Mouse (Mus musculus) liver, embryonic 14.5 days (tissue): ENCODE measurements around the gene Aak1. TPM values are rescaled to one million over a fixed set of nuclear protein-coding genes. Genes with fewer than 3 reads are reported as not detected.

Experiments
- ATAC-seq: fragments of 200-750 bp; cut with Nextera tagmentation; 2 replicates; pipeline ENCODE4 v1.8.0; 2017; ENCODE audit warnings: moderate number of reproducible peaks, mild to moderate bottlenecking, moderate library complexity; ENCODE audit not compliant: insufficient read depth
- DNase-seq, 3 experiments: peaks; one replicate each; pipeline ENCODE4 v3.0.0-alpha.2; 2012 to 2013; ENCODE audit warnings: low read depth in 3 of 3, low spot score in 3 of 3
- H3K27ac ChIP-seq: fragments of 300-500 bp; sonication (generic); 2 replicates; pipeline ENCODE4 v1.5.1; 2014; ENCODE audit warnings: moderate library complexity, mild to moderate bottlenecking, control low read depth, inconsistent platforms
- H3K27me3 ChIP-seq: fragments of 300-500 bp; sonication (generic); 2 replicates; pipeline ENCODE4 v1.6.1; 2014; ENCODE audit warnings: mild to moderate bottlenecking, low read length, moderate library complexity; ENCODE audit not compliant: control insufficient read depth, insufficient read depth
- H3K36me3 ChIP-seq: fragments of 300-500 bp; sonication (generic); replicated peaks from 2 replicates; pipeline ENCODE4 v1.6.1; 2014; ENCODE audit warnings: low read depth; ENCODE audit not compliant: control insufficient read depth, insufficient read depth
- H3K4me1 ChIP-seq, 2 experiments: fragments of 200-500 bp in 1 of 2; fragments of 300-500 bp in 1 of 2; sonication (generic) in 1 of 2; replicated peaks; 2 replicates each; pipeline ENCODE4 v1.6.1; 2012 to 2014; ENCODE audit warnings: antibody characterized with exemption in 1 of 2, inconsistent platforms in 1 of 2, low read length in 1 of 2; ENCODE audit not compliant: control insufficient read depth in 2 of 2, insufficient read depth in 2 of 2
- H3K4me2 ChIP-seq: fragments of 300-500 bp; sonication (generic); 2 replicates; pipeline ENCODE4 v1.6.1; 2014; ENCODE audit warnings: low read depth, mild to moderate bottlenecking, control low read depth, moderate library complexity
- H3K4me3 ChIP-seq, 2 experiments: fragments of 200-500 bp in 1 of 2; fragments of 300-500 bp in 1 of 2; sonication (generic) in 1 of 2; 2 replicates each; pipeline ENCODE4 v1.5.1; 2012 to 2014; ENCODE audit warnings: low read depth in 2 of 2, low read length in 2 of 2, mild to moderate bottlenecking in 2 of 2, control low read depth in 1 of 2, inconsistent platforms in 1 of 2, moderate library complexity in 1 of 2; ENCODE audit not compliant: insufficient read depth in 1 of 2
- H3K9ac ChIP-seq: fragments of 300-500 bp; sonication (generic); replicated peaks from 2 replicates; pipeline ENCODE4 v1.6.1; 2014; ENCODE audit warnings: mild to moderate bottlenecking, control low read depth, moderate library complexity
- H3K9me3 ChIP-seq: fragments of 300-500 bp; sonication (generic); 2 replicates; pipeline ENCODE4 v1.6.1; 2016; ENCODE audit warnings: low read length, mixed read lengths; ENCODE audit not compliant: control insufficient read depth
- CTCF ChIP-seq: IDR thresholded peaks from 2 replicates; pipeline ENCODE4 v1.5.1; 2016; ENCODE audit warnings: antibody characterized with exemption, low read depth, control low read depth
- EP300 ChIP-seq: IDR thresholded peaks from 2 replicates; pipeline ENCODE4 v1.6.1; 2016; ENCODE audit warnings: antibody characterized with exemption, low read depth
- WGBS: fragments of 180-500 bp; shearing (Covaris S2); extraction: QIAGEN DNeasy Blood & Tissue Kit; methylation state at CpG from one replicate; pipeline ENCODE4 v1.1.7; 2014; ENCODE audit not compliant: insufficient replicate concordance; 5-methylcytosine and 5-hydroxymethylcytosine counted together
- polyA plus RNA-seq, 2 experiments: library from polyadenylated mRNA; depleted of rRNA in 1 of 2; stranded (reverse) in 1 of 2; unstranded in 1 of 2; fragments of >200 nt; fragmentation: Nextera tagmentation in 1 of 2; extraction: Ambion mirVana in 1 of 2; gene quantifications; 2 replicates each; pipeline versions ENCODE4 v1.2.1 to v1.2.3; 2012 to 2014

Gene Aak1
- polyA plus RNA-seq, 2 experiments = 2.4 to 4.2 TPM

DNA sequence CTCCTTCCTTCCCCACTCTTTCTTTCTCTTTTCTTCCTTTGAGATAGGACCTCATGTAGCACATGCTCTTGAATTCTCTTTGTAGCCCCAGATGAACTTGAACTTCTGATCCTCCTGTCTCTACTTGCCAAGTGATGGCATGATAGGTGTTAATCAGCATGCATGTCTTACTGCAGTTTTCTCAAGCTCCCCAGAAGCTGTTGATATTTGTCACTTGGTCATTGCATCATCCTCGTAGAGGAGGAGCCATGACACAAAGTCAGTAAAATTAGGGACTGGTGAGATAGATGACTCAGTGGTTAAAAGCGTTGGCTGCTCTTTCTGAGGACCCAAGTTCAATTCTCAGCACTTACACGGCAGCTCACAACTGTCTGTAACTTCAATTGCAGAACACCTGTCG lies 36.4 kb upstream of the Aak1 start:
- Histone ChIP-seq H3K27ac (no peak overlapping the region), H3K9ac (no peak overlapping the region), H3K4me3 (no peak overlapping the region), H3K36me3 (no peaks in the 10 kb centered on the region), H3K4me1 (no peaks in the 10 kb centered on the region), H3K4me2 (no peak overlapping the region), H3K9me3 (no peaks in the 10 kb centered on the region), H3K27me3 (no peaks in the 10 kb centered on the region)
- TF ChIP-seq CTCF (no peak), EP300 (no peak)
- 32% methylated on average over 4 of the region's 4 CpGs for WGBS
- ATAC-seq = no peak
- DNase-seq = no peak

DNA sequence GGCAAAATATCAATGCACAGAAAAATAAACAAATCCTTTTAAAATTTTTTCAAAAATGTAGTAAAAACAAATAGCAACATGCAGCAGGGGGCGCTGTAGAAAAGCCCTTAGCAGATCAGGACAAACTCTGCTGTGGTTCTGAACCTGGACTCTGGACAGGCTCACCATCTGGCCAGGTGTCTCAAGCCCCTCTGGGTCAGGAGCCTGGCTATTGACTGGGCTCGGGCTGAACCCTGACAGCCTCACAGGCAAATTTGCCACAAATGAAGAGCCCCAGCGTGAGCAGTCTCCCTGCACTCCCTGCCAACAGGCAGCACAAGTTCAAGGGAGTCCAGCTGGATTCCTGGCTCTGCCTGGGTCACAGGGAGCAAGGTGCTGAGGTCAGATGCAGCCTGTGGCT lies 36.0 kb upstream of the Aak1 start:
- 18% methylated on average over 3 of the region's 3 CpGs for WGBS
- no peak overlapping the region for H3K4me3 ChIP-seq
- no peaks in the 10 kb centered on the region for H3K9me3 ChIP-seq
- ATAC-seq (no peak), DNase-seq (peak in 1 of 3 experiments; percentile 18)
- H3K4me1 ChIP-seq = no peaks in the 10 kb centered on the region
- no peaks in the 10 kb centered on the region for H3K36me3 ChIP-seq
- H3K27me3 ChIP-seq = no peaks in the 10 kb centered on the region
- H3K27ac ChIP-seq = no peak overlapping the region
- TF ChIP-seq CTCF (peak; percentile 67), EP300 (no peak)
- H3K4me2 ChIP-seq = no peak overlapping the region
- no peak overlapping the region for H3K9ac ChIP-seq

DNA sequence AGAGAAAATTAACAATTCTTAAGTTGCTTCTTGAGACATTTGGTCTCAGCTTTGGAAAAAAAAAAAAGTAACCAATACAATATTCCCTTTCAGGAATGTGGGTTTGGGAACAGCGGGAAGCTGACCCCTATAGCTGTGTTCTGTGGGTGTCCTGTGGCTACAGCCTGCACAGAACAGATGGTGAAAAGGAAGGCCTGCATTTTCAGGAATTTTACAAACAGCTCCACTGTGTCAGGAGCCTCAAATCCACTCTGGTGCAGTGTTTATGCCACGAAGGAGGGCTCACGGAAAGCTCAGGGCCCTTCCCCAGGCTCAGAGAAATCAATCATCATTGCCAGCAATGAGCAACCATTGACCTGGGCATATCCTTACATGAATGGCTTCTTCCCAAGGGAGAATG lies 34.4 kb upstream of the Aak1 start:
- Histone ChIP-seq H3K4me2 (no peak overlapping the region), H3K36me3 (no peaks in the 10 kb centered on the region), H3K4me1 (no peaks in the 10 kb centered on the region), H3K9ac (no peak overlapping the region), H3K9me3 (no peaks in the 10 kb centered on the region), H3K4me3 (no peak overlapping the region), H3K27ac (no peak overlapping the region), H3K27me3 (no peaks in the 10 kb centered on the region)
- ATAC-seq = no peak
- no peak for TF ChIP-seq EP300
- TF ChIP-seq CTCF = no peak
- WGBS = 64% methylated on average over 3 of the region's 3 CpGs
- DNase-seq = no peak

DNA sequence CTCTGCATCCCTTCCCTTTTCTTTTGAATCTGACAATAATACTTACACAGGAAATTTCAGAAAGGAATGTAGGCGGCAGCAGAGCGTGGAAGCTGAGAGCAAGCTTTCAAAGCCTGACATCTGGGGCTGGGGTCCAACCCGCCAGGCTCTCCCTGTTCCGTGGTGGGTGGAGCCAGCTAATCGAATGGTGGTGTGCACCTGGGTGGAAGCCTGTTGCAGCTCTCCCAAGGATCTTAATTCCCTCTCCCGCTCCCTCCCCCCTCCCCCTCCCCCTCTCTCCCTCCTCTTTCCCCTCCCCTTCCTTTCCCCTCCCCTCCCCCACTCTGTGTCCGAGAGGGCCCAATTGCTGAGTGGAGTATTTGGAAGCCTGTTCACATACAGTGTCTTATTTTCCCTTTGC lies 33.9 kb upstream of the Aak1 start:
- H3K9me3 ChIP-seq = no peaks in the 10 kb centered on the region
- no peak overlapping the region for H3K4me2 ChIP-seq
- no peak for TF ChIP-seq CTCF
- TF ChIP-seq EP300 = no peak
- 35% methylated on average over 7 of the region's 7 CpGs for WGBS
- H3K4me1 ChIP-seq = no peaks in the 10 kb centered on the region
- ATAC-seq (no peak), DNase-seq (no peak)
- H3K4me3 ChIP-seq = no peak overlapping the region
- no peaks in the 10 kb centered on the region for H3K27me3 ChIP-seq
- H3K9ac ChIP-seq = no peak overlapping the region
- H3K36me3 ChIP-seq = no peaks in the 10 kb centered on the region
- H3K27ac ChIP-seq = no peak overlapping the region

DNA sequence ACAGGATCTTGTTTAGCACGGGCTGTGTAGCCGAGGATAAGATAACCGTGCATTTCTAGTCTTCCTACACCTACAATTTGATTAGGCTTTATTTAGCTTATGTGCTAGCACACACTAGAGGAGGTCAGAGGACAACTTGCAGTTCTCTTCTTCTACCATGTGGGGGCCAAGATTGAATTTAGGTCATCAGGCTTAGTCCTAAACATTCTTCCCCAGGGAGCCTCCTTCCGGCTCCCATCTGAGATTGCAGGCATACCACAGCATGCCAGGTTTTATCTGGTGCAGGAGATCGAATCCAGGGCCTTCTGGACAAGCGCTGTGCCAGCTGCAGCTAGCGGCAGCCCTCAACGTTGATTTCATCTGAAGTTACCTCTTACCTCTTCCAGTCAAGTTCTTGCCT lies 32.7 kb upstream of the Aak1 start:
- no peak for ATAC-seq
- Histone ChIP-seq H3K4me1 (no peaks in the 10 kb centered on the region), H3K27me3 (no peaks in the 10 kb centered on the region; the same call in 1 of the 2 replicates), H3K36me3 (no peaks in the 10 kb centered on the region), H3K9ac (no peak overlapping the region), H3K9me3 (no peaks in the 10 kb centered on the region), H3K4me3 (no peak overlapping the region), H3K4me2 (no peak overlapping the region), H3K27ac (no peak overlapping the region)
- no peak for DNase-seq
- TF ChIP-seq EP300 = no peak
- TF ChIP-seq CTCF = peak; percentile 56
- WGBS = 11% methylated on average over 8 of the region's 8 CpGs

DNA sequence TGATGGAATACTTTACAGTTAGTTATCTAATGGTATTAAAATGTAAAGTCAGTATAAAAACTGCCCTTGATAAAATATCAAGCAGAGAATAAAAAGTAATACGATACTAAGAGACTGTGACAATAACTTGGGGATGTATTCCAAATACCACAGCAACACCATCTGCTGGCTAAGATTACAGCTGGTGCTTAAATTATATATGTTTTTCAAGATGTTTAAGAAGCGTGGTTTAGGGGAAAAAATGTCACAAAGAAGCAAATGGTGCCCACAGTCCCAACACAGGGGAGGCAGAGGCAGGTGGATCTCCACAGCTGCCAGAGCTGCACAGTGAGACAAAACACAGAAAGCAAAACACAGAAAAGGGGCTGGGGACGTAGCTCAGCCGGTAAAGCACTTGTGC lies 30.4 kb upstream of the Aak1 start:
- ATAC-seq (no peak), DNase-seq (no peak)
- no peak overlapping the region for H3K4me3 ChIP-seq
- no peak overlapping the region for H3K9ac ChIP-seq
- TF ChIP-seq EP300 (no peak), CTCF (no peak)
- H3K27me3 ChIP-seq = no peaks in the 10 kb centered on the region; the same call in none of the 2 replicates
- WGBS = 54% methylated on average over 4 of the region's 4 CpGs
- no peaks in the 10 kb centered on the region for H3K9me3 ChIP-seq
- no peaks in the 10 kb centered on the region for H3K36me3 ChIP-seq
- H3K4me2 ChIP-seq = no peak overlapping the region
- peaks cover 0 to 3% of the 10 kb centered on the region in 2 experiments; a peak in 1 of 4 replicates for H3K4me1 ChIP-seq
- no peak overlapping the region for H3K27ac ChIP-seq
